Mouse (Mus musculus) stomach, embryonic 16.5 days (tissue): Measurements from ENCODE around the gene Dpp8. TPM values are rescaled to one million over a fixed set of nuclear protein-coding genes. Genes with fewer than 3 reads are reported as not detected.

Experiments
- ATAC-seq: fragments of 200-750 bp; cut with Nextera tagmentation; 2 replicates; pipeline ENCODE4 v1.8.0; 2017; ENCODE audit warnings: moderate number of reproducible peaks, moderate TSS enrichment; ENCODE audit not compliant: insufficient read depth, low FRiP score
- H3K27ac ChIP-seq: fragments of 300-500 bp; sonication (generic); 2 replicates; pipeline ENCODE4 v1.5.1; 2014; ENCODE audit warnings: low read length
- H3K27me3 ChIP-seq: fragments of 300-500 bp; sonication (generic); 2 replicates; pipeline ENCODE4 v1.6.1; 2014; ENCODE audit warnings: low read length, control low read depth, mixed read lengths; ENCODE audit not compliant: control insufficient read depth, insufficient read depth
- H3K36me3 ChIP-seq: fragments of 300-500 bp; sonication (generic); 2 replicates; pipeline ENCODE4 v1.6.1; 2014; ENCODE audit warnings: low read length; ENCODE audit not compliant: control insufficient read depth, insufficient read depth
- H3K4me1 ChIP-seq: fragments of 300-500 bp; sonication (generic); 2 replicates; pipeline ENCODE4 v1.6.1; 2014; ENCODE audit warnings: low read length, control low read depth, mixed read lengths; ENCODE audit not compliant: control insufficient read depth, insufficient read depth
- H3K4me2 ChIP-seq: fragments of 300-500 bp; sonication (generic); 2 replicates; pipeline ENCODE4 v1.6.1; 2014; ENCODE audit warnings: low read depth, low read length, mixed read lengths
- H3K4me3 ChIP-seq: fragments of 300-500 bp; sonication (generic); replicated peaks from 2 replicates; pipeline ENCODE4 v1.5.1; 2014; ENCODE audit warnings: mild to moderate bottlenecking, low read length
- H3K9ac ChIP-seq: fragments of 300-500 bp; sonication (generic); 2 replicates; pipeline ENCODE4 v1.6.1; 2014; ENCODE audit warnings: low read length
- H3K9me3 ChIP-seq: fragments of 300-500 bp; sonication (generic); replicated peaks from 2 replicates; pipeline ENCODE4 v1.6.1; 2016; ENCODE audit warnings: low read length, control low read depth; ENCODE audit not compliant: control insufficient read depth
- WGBS: fragments of 180-500 bp; shearing (Covaris S2); extraction: QIAGEN DNeasy Blood & Tissue Kit; methylation state at CpG from one replicate; pipeline ENCODE4 v1.1.7; 2014; 5-methylcytosine and 5-hydroxymethylcytosine counted together
- polyA plus RNA-seq: library from polyadenylated mRNA; unstranded; fragments of >200 nt; fragmentation: Nextera tagmentation; extraction: Ambion mirVana; gene quantifications from 2 replicates; pipeline ENCODE4 v1.2.1, GENCODE M21; 2015

Dpp8 gene
- polyA plus RNA-seq, 1 experiment from 2014 or later, result 37.5 TPM

DNA sequence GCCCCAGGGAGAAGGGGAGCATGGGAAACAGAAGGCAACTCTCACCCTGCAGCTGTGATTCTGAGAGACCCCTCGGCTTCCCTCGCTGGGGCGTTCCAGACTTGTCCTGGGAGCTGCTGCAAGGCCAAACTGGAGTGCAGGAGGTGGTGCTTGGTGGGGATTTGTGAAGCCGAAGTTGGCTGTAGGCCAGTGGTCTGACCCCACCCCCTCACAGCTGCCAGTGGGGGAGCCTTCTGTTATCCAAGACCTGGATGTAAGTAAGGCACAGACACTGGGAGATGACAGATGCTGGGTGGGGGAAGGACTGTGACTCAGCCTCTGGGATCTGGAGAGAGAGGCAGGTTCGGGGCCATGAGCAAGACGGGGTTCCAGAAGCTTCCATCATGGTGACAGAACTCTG is 62.0 kb downstream of the Dpp8 start:
- H3K4me2 ChIP-seq, result no peak overlapping the region
- H3K9ac ChIP-seq, result peak overlapping the region; percentile 2; the same call in 1 of the 2 replicates
- WGBS, result 22% methylated on average over 6 of the region's 6 CpGs
- no peaks in the 10 kb centered on the region for H3K9me3 ChIP-seq
- H3K4me1 ChIP-seq, result peaks cover 8% of the 10 kb centered on the region; the same call in 1 of the 2 replicates
- H3K36me3 ChIP-seq, result no peaks in the 10 kb centered on the region
- peak; percentile 84 for ATAC-seq
- no peak overlapping the region for H3K4me3 ChIP-seq
- peak overlapping the region; percentile 27; the same call in 1 of the 2 replicates for H3K27ac ChIP-seq
- H3K27me3 ChIP-seq, result no peaks in the 10 kb centered on the region

DNA sequence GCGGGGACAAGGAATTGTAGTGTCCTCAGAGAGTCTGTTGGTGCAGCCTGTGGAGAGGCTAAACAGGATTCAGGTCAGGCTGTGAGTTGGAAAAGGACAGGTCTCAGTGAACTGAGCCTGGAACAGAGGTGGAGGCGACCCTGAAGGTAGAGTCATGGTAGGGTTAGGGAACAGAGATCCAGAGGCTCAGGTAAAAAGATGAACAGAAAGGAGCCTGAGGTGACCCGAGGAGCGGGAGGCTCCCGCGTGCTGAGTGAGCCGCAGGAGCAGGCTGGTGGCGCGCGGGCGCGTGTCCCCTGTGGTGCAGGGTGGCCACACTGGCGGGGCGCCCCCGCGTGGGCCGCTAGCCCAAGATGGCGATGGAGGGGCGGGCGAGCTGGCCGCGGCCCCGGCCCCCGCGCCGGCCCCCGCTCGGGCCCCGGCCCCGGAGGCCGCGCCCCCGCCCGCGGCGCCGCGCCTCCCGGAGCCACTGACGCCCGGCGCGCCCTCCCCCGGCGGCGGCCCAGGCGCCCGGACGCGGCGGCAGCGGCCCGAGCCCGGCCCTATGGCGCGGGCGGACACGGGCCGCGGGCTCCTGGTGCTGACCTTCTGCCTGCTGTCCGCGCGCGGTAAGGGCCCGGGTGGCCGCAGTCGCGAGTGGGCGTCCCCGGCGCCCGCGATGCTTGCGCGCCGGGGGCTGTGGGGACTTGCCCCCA is 68.9 kb downstream of the Dpp8 start, which contains the start of gene Igdcc4:
Gene Igdcc4, plus strand, starts transcription at position 496 of the 695 bp plus-strand sequence.
- WGBS, result 3% methylated on average over 44 of the region's 76 CpGs
- H3K4me1 ChIP-seq, result peaks cover 15% of the 10 kb centered on the region
- peak within 1 kb of the TSS; percentile 82 for H3K4me3 ChIP-seq
- peaks cover 3% of the 10 kb centered on the region; the same call in 1 of the 2 replicates for H3K9me3 ChIP-seq
- H3K9ac ChIP-seq, result peak within 1 kb of the TSS; percentile 91
- peak within 1 kb of the TSS; percentile 88 for H3K4me2 ChIP-seq
- H3K36me3 ChIP-seq, result no peaks in the 10 kb centered on the region
- ATAC-seq, result peak; percentile 27; the same call in 1 of the 2 replicates
- H3K27me3 ChIP-seq, result no peaks in the 10 kb centered on the region
- peak within 1 kb of the TSS; percentile 96 for H3K27ac ChIP-seq

DNA sequence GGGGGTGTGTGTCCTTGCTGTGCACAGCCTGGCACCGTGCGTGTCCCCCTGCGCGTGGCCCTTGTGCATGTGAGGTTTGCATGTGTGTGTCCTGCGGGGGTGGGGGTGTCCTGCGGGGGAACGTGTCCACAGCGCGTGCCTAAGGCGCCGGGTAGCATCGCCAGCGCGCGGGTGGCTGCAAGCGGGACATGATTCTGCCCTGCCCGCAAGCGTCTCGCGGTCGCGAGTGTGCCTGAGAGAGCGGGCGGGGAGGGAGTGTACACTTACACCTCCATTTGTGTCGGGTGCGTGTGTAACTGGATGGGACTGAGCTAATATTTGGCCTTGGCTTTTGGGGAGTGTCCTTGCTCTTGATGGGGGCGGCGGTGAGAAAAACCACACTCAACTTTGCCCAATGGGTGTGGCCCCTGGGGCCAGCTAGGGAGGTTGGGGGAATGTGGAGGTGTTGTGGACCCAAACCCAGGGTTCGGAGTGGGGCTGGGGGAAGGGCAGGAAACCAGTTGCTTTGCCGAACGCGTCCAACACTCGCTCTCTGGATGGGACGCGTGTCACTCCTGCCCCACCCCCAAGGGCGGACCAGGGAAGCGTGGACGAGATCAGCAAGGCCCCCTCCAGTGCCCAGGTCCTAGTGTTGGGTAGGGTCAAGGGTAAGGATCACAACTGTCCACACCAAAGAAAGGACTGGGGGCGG is 69.6 kb downstream of the Dpp8 start:
- H3K27ac ChIP-seq, result peak overlapping the region; percentile 96
- no peaks in the 10 kb centered on the region for H3K27me3 ChIP-seq
- peak overlapping the region; percentile 82 for H3K4me3 ChIP-seq
- WGBS, result under 1% methylated on average over 36 of the region's 39 CpGs
- H3K4me2 ChIP-seq, result peak overlapping the region; percentile 88
- H3K9ac ChIP-seq, result peak overlapping the region; percentile 91
- peaks cover 3% of the 10 kb centered on the region; the same call in 1 of the 2 replicates for H3K9me3 ChIP-seq
- H3K36me3 ChIP-seq, result no peaks in the 10 kb centered on the region
- H3K4me1 ChIP-seq, result peaks cover 20% of the 10 kb centered on the region
- ATAC-seq, result peak; percentile 77

DNA sequence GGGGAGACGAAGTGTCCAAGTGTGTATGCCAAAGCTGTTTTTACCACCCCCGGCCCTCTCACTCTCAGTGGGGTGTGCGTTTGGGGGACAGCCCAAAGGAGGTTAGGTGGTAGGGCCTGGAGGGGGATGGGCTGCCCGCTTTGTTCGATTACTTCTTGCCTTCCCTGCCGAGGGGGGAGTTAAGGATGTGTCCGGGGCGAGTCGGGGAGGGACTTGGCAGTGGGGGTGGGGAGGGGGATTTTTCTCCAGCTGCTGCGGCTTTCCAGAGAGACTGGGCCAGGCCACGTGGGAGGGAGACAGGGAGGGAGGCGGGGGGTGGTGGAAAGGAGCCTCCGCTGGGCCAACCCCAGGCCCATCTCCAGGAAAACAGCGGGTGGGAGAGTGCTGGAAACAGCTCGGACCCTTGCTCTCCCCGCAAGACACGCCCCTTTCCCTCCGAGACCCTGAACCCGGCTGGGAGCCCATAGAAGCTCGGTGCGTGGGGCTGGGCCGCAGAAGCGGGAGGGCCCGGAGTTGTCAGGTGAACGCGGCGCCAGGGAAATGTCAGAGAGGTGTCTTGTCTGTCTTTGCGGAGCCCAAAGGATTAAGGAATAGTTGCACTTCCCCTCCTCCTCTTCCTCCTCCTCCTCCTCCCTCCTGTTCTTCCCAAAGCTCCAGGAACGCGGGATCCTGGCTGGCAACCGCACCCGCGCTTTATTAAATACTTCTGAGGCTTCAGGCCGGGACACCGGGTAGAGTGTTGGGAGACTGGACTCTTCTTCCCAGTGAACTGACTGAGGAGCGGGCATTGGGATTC is 70.4 kb downstream of the Dpp8 start:
- no peaks in the 10 kb centered on the region for H3K27me3 ChIP-seq
- peak overlapping the region; percentile 91 for H3K9ac ChIP-seq
- peak overlapping the region; percentile 96 for H3K27ac ChIP-seq
- H3K4me1 ChIP-seq, result peaks cover 23% of the 10 kb centered on the region
- H3K4me3 ChIP-seq, result peak overlapping the region; percentile 82
- H3K36me3 ChIP-seq, result no peaks in the 10 kb centered on the region
- peaks cover 3% of the 10 kb centered on the region; the same call in 1 of the 2 replicates for H3K9me3 ChIP-seq
- peak overlapping the region; percentile 88 for H3K4me2 ChIP-seq
- 4% methylated on average over 36 of the region's 36 CpGs for WGBS
- ATAC-seq, result peak; percentile 76

DNA sequence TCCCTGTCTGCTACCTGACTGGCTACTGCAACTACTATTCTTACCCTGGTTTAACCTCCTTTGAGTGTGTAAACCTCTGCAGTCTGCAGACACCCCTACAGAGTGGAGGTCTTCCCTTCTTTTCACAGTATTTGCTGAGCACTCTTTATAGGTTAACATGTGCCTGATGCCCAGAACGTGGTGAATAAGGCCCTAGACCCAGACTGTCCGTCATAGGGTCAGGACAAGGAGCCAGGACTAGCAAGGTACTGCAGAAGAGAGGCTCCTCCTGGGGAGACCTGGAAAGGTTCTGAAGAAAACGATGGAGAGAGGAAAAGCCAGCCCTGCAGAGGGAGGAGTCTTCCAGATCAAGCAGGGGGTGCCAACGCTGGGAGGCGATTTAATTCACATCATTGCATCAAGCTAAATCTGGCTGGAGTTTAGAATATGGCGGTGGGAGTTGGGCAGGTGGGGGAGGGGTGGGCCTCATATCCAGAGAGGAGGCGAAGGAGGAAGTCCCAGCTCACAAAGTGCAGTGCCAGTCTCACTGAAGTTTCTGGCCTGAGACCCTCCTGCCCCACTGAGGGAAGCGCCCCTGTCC is 71.0 kb downstream of the Dpp8 start:
- ATAC-seq, result no peak
- H3K9ac ChIP-seq, result peak overlapping the region; percentile 91

DNA sequence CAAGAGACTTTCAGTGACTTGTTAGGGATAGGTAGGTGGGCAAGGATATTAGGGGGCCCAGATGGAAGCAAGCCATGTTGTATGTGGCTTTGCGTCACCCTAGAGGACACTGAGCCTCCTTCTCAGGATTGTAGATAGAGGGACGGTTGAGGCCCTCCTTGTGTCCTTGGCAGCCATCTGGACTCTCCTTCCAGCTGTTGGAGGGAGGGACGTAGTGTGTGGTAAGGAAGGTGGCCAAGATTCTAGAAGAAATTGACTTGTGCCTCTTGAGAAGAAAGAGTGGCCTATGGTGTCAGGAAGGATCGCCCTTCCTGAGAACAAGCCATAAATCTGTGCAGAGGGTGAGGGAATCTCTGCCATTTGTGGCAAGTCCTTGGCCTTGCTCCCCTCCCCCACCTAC is 74.6 kb downstream of the Dpp8 start:
- no peak overlapping the region for H3K9ac ChIP-seq
- no peak for ATAC-seq
- 74% methylated on average over 4 of the region's 4 CpGs for WGBS
- H3K4me3 ChIP-seq, result no peak overlapping the region
- H3K27me3 ChIP-seq, result no peaks in the 10 kb centered on the region
- H3K27ac ChIP-seq, result peak overlapping the region; percentile 60
- no peaks in the 10 kb centered on the region for H3K9me3 ChIP-seq
- H3K4me1 ChIP-seq, result peaks cover 42% of the 10 kb centered on the region
- no peaks in the 10 kb centered on the region for H3K36me3 ChIP-seq
- no peak overlapping the region for H3K4me2 ChIP-seq

More for the DNA sequence above, 71.0 kb downstream of the Dpp8 start:
- Histone ChIP-seq H3K4me3 (peak overlapping the region; percentile 82), H3K4me1 (peaks cover 26% of the 10 kb centered on the region), H3K27ac (peak overlapping the region; percentile 96), H3K36me3 (no peaks in the 10 kb centered on the region), H3K4me2 (peak overlapping the region; percentile 88), H3K27me3 (no peaks in the 10 kb centered on the region), H3K9me3 (peaks cover 3% of the 10 kb centered on the region; the same call in 1 of the 2 replicates)
- 26% methylated on average over 8 of the region's 8 CpGs for WGBS

DNA sequence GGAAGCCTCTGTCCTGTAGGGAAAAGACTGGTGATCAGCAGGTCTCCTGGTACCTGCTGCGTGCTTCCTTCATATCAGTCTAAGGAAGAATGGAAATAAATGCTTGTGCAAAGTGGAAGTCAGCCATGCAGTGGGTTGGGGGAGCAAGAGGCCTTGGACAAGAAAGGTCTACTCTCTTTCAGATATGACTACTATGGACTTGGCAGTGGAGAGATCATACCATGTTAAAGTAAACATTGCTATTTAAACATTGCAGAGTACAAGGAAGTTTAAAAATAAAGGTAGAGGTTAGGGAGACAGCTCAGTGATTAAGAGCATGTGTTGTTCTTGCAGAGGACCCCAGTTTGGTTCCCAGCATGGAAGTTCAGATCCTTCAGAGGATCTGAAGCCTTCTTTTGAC is 75.7 kb downstream of the Dpp8 start:
- no peak overlapping the region for H3K9ac ChIP-seq
- no peaks in the 10 kb centered on the region for H3K27me3 ChIP-seq
- peak overlapping the region; percentile 93; the same call in 1 of the 2 replicates for H3K27ac ChIP-seq
- H3K4me1 ChIP-seq, result peaks cover 42% of the 10 kb centered on the region
- peak; percentile 73; the same call in 1 of the 2 replicates for ATAC-seq
- no peaks in the 10 kb centered on the region for H3K36me3 ChIP-seq
- no peak overlapping the region for H3K4me3 ChIP-seq
- no peak overlapping the region for H3K4me2 ChIP-seq
- 58% methylated on average over 1 of the region's 1 CpGs for WGBS
- H3K9me3 ChIP-seq, result no peaks in the 10 kb centered on the region

DNA sequence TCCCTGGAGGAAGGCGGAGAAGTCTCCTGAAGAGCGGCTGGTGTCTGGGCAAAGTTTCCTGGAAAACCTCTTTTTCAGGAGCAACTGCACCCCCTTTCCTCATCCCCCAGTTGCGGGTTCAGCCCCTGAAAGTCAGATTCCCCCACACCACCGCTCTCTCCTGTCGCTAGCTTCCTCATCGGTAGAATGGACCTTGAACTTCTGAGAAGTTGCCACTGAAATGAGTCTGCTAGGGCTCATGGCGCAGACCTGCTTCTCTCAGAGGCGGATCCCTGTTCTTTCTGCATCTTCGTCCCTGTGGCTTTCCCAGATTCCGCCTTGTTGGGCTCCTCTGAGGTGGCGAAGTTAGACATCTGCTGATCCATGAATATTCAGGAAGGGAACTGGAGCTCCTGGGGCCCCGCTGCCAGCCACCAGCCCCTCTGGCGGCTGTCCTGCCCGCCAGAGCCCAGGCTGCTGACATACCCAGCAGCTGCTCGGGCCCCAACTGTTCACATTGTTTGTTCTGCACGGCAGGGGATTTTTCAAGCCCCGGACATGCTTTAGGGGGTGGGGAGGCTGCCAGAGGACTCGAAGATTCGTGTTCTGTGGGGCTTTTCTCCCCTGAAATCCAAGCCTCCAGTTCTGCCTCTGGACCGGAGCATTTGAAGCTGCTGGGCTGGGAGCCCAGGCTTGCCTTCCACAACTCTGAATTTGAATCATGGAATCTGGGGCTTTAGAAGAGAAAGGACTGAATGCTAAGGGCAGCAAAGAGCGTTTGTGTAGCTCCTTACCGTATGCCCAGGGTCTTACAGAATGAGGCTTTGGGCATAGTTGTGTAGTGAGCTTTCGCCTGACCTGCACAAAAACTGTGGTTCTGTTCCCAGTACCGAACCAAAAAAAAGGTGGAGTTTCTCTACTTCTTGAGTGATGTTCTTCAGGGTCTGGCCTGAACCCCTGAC is 77.2 kb downstream of the Dpp8 start:
- H3K9ac ChIP-seq, result peak overlapping the region; percentile 68
- peaks cover 32% of the 10 kb centered on the region for H3K4me1 ChIP-seq
- ATAC-seq, result peak; percentile 52; the same call in 1 of the 2 replicates

More for the DNA sequence above, 77.2 kb downstream of the Dpp8 start:
- 0 out of 2 replicates have a peak overlapping the region, but pooled peaks have one; percentile 9 for H3K4me3 ChIP-seq
- WGBS, result 17% methylated on average over 24 of the region's 24 CpGs
- H3K27ac ChIP-seq, result peak overlapping the region; percentile 93
- H3K4me2 ChIP-seq, result peak overlapping the region; percentile 36
- H3K27me3 ChIP-seq, result no peaks in the 10 kb centered on the region
- H3K36me3 ChIP-seq, result no peaks in the 10 kb centered on the region
- H3K9me3 ChIP-seq, result no peaks in the 10 kb centered on the region
